Mouse (Mus musculus): ENCODE measurements at regions not wholly inside any gene's neighbourhood (a gene's known extent, or its start where the extent isn't known, plus 50 kb on each side); places are given as distances from the start of the nearest gene placed in this dataset.
A peak's percentile ranks its signal among the peaks of the same experiment; 100 is the strongest.

DNA sequence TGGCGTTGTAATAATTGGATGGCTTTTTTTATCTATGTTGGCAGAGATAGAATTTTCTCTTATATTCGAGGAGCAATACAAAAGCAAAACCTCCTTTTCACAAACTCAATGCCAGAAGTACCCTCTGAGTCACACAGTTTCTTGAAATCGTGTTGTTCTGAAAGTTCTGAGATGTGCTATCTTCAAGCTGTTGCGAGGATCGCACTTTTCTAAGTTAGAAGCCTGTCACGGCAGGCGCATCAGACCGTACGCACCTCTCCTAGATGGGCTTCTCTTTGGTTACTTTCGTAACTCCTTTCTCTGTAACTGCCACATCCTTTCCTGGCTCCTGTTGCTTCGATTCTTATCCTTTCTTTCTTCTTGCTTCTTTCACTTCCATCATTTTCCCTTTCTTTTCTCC, 271.2 kb upstream of the Arrdc3 start:
- DNase-seq (ENCODE audit: low spot score in 2 of 2), result peak in 1 of 2 experiments; percentile 7
- intact Hi-C loops (cut with DNase I), result no loop called here

DNA sequence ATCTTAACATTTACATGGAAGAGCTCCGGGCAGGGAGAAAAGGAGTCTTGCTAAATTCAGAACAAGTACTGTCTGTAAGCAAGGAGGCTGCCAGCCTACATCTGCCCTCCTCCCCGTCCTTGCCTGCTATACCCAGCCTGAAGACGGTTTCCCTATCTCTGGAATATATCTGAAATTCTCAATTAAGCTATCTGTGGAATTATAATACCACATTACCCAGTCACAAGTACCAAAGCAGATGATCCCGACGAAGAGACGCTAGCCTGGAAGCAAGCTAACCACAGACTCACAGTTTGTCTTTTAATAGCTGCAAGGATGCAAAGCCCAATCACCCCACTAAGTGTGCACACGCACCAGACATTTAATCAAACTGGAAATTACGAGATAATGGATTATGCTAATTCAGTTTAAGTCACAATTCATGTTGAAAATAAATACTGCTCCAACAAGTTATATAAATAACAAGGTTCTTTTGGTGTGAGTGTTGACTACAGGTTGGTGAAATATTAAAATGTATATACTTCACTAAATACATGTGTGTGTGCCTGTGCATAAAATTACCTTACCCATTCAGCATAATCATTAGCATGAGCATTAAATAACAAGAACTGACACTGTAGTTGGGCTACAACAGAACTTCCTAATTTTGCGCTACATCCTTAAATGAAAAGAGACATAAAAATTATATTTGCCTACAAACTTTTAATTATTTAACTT, 269.9 kb upstream of the Arrdc3 start:
- intact Hi-C loops (cut with DNase I), result no loop called here
- DNase-seq (ENCODE audit: low spot score in 2 of 2), result peak; percentile 17 to 21

- intact Hi-C loops (cut with DNase I), result no loop called here
- no peak for DNase-seq (ENCODE audit: low spot score in 2 of 2)
Observed at GRCm38 (mm10) chr13:80613884-80614247, 269.3 kb upstream of the Arrdc3 start.

DNA sequence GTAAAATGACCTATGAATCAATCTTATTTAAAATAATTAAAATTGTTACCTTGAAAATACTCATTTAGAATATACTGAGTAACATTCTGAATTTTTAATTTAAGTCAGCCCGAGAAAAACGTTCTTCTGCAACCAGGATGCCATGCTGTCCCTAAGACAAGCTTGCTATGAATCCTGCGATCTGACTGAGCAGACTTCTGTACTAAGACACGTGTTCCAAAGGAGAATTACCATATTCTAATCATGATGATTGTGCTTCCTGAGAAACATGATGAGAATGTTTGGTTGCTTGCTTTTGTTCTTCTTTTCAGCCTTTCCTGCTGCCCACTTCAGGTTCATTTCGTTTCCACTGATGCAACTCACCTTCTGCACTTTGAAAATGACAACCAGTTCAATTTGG, 268.2 kb upstream of the Arrdc3 start:
- intact Hi-C loops (cut with DNase I), result no loop called here

DNA sequence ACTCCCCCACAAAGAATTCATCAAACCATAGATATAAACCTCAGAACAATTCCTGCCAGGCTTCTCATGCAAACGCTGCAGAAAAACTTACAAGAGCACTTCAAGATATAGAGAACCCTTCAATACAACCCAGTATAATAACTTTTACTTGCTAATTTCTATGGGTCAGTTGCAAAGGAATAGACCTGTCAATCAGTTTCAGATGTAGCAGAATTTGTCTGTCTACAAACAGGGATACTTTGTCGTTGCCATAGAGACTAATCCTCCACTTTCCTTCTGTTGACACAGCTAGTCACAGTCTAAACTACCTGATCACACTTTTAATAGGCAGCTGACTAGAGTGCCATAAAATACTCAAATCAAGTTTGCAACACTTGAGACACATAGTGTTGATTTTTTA, 260.2 kb upstream of the Arrdc3 start:
- intact Hi-C loops (cut with DNase I), result no loop called here
- DNase-seq (ENCODE audit: low spot score in 2 of 2), result no peak

More for the DNA sequence above, 268.2 kb upstream of the Arrdc3 start:
- no peak for DNase-seq (ENCODE audit: low spot score in 2 of 2)

- intact Hi-C loops (cut with DNase I), result no loop called here
- DNase-seq (ENCODE audit: low spot score in 2 of 2), result peak in 1 of 2 experiments; percentile 5
Observed at GRCm38 (mm10) chr13:80641334-80641733, 241.8 kb upstream of the Arrdc3 start.

DNA sequence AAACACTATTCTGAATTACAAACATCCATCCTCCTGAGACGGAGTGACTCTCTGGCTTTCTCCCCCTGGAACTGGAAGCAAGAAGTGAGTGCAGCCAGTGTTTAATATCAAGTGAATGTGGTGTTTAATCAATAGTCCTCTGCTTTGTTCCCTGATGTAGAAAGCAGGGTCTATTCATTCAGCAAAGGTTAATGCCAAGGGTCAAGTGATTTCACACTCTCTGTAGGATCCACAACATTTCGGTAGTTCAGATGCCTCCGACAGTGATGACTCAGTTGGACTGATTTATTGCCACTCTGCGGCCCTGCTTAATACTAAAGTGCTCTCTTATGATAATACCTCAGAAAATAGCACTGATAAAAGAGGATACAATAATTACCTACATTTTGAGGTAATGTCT, 235.6 kb upstream of the Arrdc3 start:
- intact Hi-C loops (cut with DNase I), result no loop called here
- DNase-seq (ENCODE audit: low spot score in 2 of 2), result no peak

DNA sequence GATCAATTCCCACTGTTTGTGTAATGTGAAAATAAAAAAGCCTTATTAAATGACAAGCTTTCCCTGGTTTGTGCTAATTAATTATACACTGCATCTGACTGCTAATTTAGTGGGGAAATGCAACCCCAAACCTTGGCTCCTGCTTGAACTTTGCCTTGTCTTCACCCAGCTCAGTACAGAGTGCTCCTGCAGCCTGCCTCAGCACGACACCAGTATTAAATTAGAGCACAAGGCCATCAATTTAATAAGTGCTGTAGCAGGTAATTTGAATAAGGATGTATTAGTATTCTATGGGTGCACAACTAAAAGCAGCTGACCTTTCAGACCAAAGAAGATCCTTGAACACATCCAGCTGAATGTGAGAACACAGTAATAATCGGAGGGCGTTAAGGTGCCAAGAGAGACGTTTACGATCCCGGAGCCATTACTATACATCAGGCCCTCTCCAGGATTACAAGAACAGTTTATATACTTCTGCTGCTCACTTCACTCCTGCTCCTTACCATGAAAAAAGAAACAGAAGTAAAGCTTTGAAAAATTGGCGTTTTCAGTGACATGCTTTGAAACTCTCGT, 230.1 kb upstream of the Arrdc3 start:
- no peak for DNase-seq (ENCODE audit: low spot score in 2 of 2)
- intact Hi-C loops (cut with DNase I), result no loop called here

DNA sequence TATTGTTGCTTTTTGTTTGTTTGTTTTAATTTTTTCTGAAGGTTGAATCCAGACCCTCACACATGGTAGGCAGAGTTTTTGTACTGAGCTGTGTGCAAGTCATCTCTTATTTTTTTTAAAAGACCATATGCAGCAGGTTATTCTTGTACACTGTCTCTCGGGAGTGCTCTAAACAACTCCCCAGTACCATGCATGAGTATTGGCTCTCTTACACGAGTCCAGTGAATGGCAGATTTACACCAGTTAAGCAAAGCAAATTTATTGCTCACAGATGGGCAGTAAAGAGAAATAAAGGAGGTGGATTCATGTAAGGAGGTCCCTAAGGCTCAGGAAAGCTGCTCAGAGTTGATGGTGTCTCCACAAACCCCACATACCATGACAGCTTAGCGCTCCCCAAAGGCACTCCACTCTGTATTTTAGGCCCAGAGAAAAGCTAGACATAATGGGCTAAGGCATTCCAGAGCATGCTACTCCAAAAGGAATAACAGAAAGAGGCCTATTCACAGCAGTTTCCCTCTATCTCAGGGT, 216.9 kb upstream of the Arrdc3 start:
- intact Hi-C loops (cut with DNase I), result no loop called here
- DNase-seq (ENCODE audit: low spot score in 2 of 2), result no peak

- DNase-seq (ENCODE audit: low spot score in 2 of 2), result no peak
- intact Hi-C loops (cut with DNase I), result no loop called here
Observed at GRCm38 (mm10) chr13:80689871-80690270, 193.3 kb upstream of the Arrdc3 start.

DNA sequence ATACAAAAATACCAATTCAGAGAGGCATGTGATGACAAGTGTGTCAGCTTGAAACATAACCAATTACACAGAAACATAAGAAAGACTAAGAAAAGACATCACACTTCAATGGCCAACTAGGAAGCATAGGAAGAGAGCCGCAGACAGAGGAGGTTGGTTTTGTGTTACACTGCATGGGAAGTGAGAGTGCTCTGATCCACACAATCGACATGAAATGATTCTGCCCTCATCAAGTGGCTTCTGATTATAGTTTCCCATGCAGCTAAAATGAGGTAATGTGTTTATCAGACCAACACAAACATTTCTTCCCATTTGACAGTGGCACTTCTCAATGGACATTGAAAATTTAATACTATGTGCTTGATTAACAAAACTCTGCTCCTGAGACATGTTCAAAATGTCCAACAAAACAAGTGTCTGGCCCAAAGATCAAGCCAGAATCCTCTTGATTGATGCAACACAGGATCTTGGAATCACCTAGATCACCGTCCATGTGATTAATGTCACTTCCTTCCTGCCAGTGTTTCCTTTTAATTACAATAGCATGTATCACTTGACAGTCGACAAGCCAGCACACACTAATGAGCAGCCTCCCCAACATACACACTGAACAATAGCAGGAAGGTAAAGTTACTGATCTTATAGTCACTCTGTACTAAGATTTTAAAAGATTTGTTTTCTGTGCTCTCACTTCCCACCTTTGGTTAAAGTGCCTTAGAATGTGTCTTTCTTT, 192.4 kb upstream of the Arrdc3 start:
- intact Hi-C loops (cut with DNase I), result no loop called here
- DNase-seq (ENCODE audit: low spot score in 2 of 2), result no peak

DNA sequence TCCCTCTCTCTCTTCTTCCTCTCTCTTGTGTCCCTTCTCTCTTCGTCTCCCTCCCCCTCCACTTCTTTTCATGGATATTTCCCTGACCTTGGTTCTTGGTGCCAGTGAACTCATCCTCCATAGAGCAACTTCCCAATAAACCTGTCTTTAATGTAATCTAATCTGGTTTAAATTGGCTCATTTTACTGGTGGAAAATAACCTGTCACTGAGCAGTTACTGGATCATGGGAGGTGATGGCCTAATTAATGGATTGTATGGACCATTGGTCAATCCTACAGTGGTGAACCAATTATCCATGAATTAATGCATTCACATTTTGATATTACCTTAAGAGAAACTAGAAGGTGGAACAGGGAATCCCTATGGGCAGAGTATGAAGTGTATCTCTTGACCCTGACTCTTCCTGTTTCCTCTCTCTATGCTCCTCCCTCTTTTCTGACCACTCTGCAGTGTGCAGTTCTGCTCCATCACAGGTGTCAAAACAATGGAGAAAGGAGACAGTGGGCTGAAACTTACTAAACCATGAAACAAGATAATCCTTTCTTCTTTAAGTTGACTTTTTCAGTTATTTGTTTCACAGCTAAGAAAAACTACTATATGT, 187.5 kb upstream of the Arrdc3 start:
- intact Hi-C loops (cut with DNase I), result no loop called here
- no peak for DNase-seq (ENCODE audit: low spot score in 2 of 2)

DNA sequence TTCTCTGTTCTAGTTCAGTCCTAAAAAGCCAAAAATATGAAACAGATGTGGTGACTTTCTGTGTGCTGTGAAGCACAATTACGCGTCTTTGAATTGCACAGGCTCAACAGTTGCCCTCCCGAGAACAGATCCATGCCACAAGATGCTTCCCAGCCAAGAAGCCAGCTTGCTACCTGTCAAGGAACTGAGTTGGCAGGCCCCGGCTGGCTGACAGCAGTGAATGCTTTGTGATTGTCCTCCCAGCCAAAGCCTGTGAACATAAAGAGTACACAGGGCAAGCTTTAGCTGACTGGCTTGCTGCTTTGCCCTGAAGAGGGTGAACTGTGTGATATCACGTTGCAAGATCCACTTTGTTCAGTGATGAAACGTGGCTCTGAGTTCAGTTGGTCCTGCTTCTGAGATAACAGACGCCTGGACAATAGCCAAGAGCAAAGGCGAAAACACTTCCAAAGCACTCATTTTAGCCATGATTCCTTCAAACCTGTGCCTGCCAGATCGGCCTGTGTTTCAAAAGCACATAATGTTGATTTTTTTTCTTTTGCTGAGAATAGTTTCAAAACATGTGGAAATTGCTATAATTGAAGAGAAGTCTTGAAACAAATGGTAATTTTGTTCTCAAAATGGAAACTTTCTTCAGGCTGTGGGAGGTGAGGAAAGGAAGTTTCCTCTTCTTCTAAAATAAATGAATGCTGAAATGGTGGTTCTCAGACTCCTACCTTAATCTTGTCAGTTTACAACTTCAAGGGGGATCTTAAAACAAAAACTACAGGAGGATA, 173.5 kb upstream of the Arrdc3 start:
- intact Hi-C loops (cut with DNase I), result no loop called here
- DNase-seq (ENCODE audit: low spot score in 2 of 2), result peak; percentile 33 to 42

DNA sequence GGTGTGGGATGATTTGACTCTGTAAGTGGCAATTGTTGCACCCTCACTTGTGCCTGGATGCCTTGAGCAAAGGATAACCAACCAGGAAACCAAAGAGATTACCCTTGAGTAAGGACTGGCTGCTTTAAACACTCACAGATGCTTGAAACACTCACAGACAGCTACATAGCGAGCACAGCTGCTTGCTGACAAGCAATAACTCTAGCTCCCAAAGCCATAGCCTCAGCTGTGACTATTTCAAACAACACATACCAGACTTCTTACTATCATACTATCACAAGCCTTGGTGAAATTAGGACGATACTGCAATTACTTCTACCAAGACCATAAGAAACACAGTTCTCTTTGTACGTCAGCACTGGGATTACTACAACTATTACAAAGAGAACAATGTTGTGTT, 163.9 kb upstream of the Arrdc3 start:
- no peak for DNase-seq (ENCODE audit: low spot score in 2 of 2)
- intact Hi-C loops (cut with DNase I), result no loop called here

DNA sequence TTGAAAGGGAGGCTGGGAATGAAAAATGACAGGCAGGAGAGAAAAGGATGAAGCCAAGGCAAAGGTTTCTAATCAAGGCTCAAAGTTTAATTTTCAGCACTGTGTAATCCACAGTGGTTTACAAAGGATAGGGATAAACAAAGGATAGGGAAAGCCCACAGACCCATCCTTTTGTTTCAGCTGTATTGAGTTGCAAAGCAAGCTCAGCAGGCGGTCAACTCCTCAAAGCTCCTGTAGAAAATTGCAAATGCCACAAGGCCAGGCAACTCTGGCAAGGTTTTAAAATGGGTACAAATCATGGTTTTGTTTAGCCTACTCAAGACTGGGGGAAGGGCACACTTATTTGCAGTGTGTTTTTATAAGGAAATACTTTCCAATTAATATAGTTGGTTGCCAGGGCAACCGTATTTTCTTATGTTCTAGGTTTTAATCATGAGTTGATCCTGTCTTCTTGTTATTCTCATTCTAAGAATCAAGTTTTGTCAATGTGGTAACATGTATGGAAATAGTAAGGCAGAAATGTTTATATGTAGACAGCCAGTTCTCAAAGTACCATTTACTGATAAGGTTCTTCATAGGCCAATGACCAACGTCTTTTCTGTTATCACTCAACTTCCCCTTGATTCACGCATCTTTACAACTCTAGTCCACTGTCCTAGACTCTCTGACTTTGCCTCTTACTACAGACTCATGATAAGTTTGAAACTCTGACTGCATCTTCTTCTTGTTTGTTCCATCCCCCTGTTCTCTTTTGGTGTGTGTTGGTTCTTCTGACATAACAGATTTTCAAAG, 159.8 kb upstream of the Arrdc3 start:
- no peak for DNase-seq (ENCODE audit: low spot score in 2 of 2)
- intact Hi-C loops (cut with DNase I), result no loop called here

DNA sequence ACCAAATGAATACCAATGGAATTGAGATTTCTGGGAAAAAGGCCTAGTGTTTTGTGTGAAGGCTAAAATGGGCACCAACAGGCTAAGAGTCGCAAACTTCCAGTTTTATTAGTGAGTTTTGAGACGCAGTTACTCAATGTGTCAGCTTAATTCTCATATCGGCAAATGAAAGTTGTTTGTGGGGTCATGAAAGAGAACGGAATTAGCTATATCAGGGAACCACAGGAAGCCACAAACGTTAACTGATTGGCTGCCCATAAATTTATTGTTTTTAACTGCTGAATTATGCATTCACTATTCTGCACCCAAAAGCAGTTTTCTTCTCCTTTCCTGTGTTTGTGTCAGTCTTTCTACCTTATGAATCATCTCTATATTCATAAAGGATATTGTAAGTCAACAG, 154.0 kb upstream of the Arrdc3 start:
- no peak for DNase-seq (ENCODE audit: low spot score in 2 of 2)
- intact Hi-C loops (cut with DNase I), result no loop called here

DNA sequence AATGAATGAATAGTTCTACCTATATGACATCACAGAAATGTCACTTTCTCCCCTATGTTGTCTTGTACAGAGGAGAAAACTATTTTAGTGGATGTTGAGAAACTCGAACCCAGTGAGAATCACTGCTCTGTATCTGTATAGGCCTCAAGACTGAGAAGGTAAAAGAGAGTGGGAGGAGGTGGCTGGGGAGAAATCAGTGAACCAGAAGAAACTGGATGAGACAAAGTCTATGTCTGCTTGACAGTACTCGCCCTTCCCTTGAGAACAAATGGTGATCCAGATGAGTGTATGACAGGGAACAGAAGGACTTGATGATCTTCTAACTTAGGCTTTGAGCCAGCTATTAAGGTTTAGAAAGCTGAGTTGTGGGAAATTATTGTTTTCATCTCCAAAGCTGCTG, 137.2 kb upstream of the Arrdc3 start:
- intact Hi-C loops (cut with DNase I), result loop anchor here (10.0 kb wide), 1 partner anchor 901 kb away; no protein-coding TSS in a partner anchor
- no peak for DNase-seq (ENCODE audit: low spot score in 2 of 2)

GRCm38 (mm10) chr13:80747022-80747421, 136.2 kb upstream of the Arrdc3 start:
- peak in 1 of 2 experiments; percentile 5 for DNase-seq (ENCODE audit: low spot score in 2 of 2)
- intact Hi-C loops (cut with DNase I), result loop anchor here (10.0 kb wide), 1 partner anchor 902 kb away; no protein-coding TSS in a partner anchor
